Mouse (Mus musculus) heart, postnatal 10 days (tissue): ENCODE measurements around the gene Trf. TPM values are rescaled to one million over a fixed set of nuclear protein-coding genes. Genes with fewer than 3 reads are reported as not detected.
A peak's percentile ranks its signal among the peaks of the same experiment; 100 is the strongest.

ENCODE experiments used
- DNase-seq, 2 experiments: peaks; one replicate each; pipeline ENCODE4 v3.0.0; 2021
- intact Hi-C: fragments of 180-260 bp; cut with DNase I; formaldehyde crosslinking; loops from one replicate; pipeline ENCODE4 v1.15.1; 2025
- total RNA-seq, 2 experiments: library from RNA; stranded (reverse); gene quantifications; 2 replicates each; pipeline ENCODE4 v1.2.3; 2021

Trf gene
- total RNA-seq, 2 experiments from 2014 or later, result 29.4 to 36.3 TPM

- peak in 1 of 2 experiments; percentile 10 for DNase-seq
- intact Hi-C loops, result loop anchor here (5.0 kb wide), 1 partner anchor 75 kb away; no protein-coding TSS in a partner anchor
Observed at GRCm38 (mm10) chr9:103226806-103227205, 3.4 kb downstream of the Trf start.

- DNase-seq, result peak; percentile 10 to 37
- intact Hi-C loops, result loop anchor here (5.0 kb wide), 1 partner anchor 77 kb away; no protein-coding TSS in a partner anchor
Observed at GRCm38 (mm10) chr9:103225464-103225863, 4.8 kb downstream of the Trf start.

- intact Hi-C loops, result loop anchor here (5.0 kb wide), 1 partner anchor 78 kb away; no protein-coding TSS in a partner anchor
Observed at GRCm38 (mm10) chr9:103224721-103225120, 5.5 kb downstream of the Trf start.

GRCm38 (mm10) chr9:103214281-103214680 lies 16.0 kb downstream of the Trf start:
- intact Hi-C loops, result loop anchor here (10.0 kb wide), 1 partner anchor 261 kb away; no protein-coding TSS in a partner anchor

More at GRCm38 (mm10) chr9:103224721-103225120, 5.5 kb downstream of the Trf start:
- no peak for DNase-seq

GRCm38 (mm10) chr9:103213631-103214030 lies 16.6 kb downstream of the Trf start:
- intact Hi-C loops, result loop anchor here (10.0 kb wide), 1 partner anchor 261 kb away; no protein-coding TSS in a partner anchor
- DNase-seq, result peak; percentile 66 to 70

More at GRCm38 (mm10) chr9:103214281-103214680, 16.0 kb downstream of the Trf start:
- no peak for DNase-seq

GRCm38 (mm10) chr9:103212654-103213420 lies 17.4 kb downstream of the Trf start:
- peak; percentile 17 to 26 for DNase-seq
- intact Hi-C loops, result loop anchor here (10.0 kb wide), 1 partner anchor 262 kb away; no protein-coding TSS in a partner anchor

- DNase-seq, result no peak
- intact Hi-C loops, result no loop called here
Observed at GRCm38 (mm10) chr9:103208802-103209423, 21.3 kb downstream of the Trf start.

- peak; percentile 78 to 80 for DNase-seq
- intact Hi-C loops, result loop anchor here (1.0 kb wide), 1 partner anchor 94 kb away; no protein-coding TSS in a partner anchor
Observed at GRCm38 (mm10) chr9:103207846-103208245, 22.4 kb downstream of the Trf start.

- intact Hi-C loops, result no loop called here
- no peak for DNase-seq
Observed at GRCm38 (mm10) chr9:103205786-103206185, 24.5 kb downstream of the Trf start.

- DNase-seq, result peak; percentile 95 to 96
- intact Hi-C loops, result loop anchor here (5.0 kb wide), 1 partner anchor 109 kb away; no protein-coding TSS in a partner anchor
Observed at GRCm38 (mm10) chr9:103201561-103202260, 28.5 kb downstream of the Trf start, which contains the start of gene Srprb. Gene Srprb (minus strand): TSS chr9:103202137.

GRCm38 (mm10) chr9:103188416-103188815 lies 41.8 kb downstream of the Trf start:
- no peak for DNase-seq
- intact Hi-C loops, result no loop called here

GRCm38 (mm10) chr9:103186747-103187146 lies 43.5 kb downstream of the Trf start:
- peak; percentile 19 to 43 for DNase-seq
- intact Hi-C loops, result no loop called here

GRCm38 (mm10) chr9:103185946-103186345 lies 44.3 kb downstream of the Trf start:
- intact Hi-C loops, result no loop called here
- peak; percentile 18 to 23 for DNase-seq

GRCm38 (mm10) chr9:103184855-103185254 lies 45.4 kb downstream of the Trf start:
- intact Hi-C loops, result no loop called here
- no peak for DNase-seq

GRCm38 (mm10) chr9:103181886-103182285 lies 48.4 kb downstream of the Trf start:
- intact Hi-C loops, result no loop called here
- no peak for DNase-seq

- peak; percentile 87 to 88 for DNase-seq
- intact Hi-C loops, result no loop called here
Observed at GRCm38 (mm10) chr9:103180807-103181565, 49.3 kb downstream of the Trf start.

- peak; percentile 69 to 73 for DNase-seq
Observed at GRCm38 (mm10) chr9:103180303-103180702, 49.9 kb downstream of the Trf start.

GRCm38 (mm10) chr9:103175692-103176091 lies 54.6 kb downstream of the Trf start:
- DNase-seq, result no peak
- intact Hi-C loops, result no loop called here

More at GRCm38 (mm10) chr9:103180303-103180702, 49.9 kb downstream of the Trf start:
- intact Hi-C loops, result no loop called here

GRCm38 (mm10) chr9:103174771-103175519 lies 55.3 kb downstream of the Trf start:
- intact Hi-C loops, result no loop called here
- DNase-seq, result peak; percentile 23 to 48
